Mouse (Mus musculus): ENCODE measurements around the gene Usmg5. TPM values are rescaled to one million over a fixed set of nuclear protein-coding genes. Genes with fewer than 3 reads are reported as not detected.
A peak's percentile ranks its signal among the peaks of the same experiment; 100 is the strongest.

The Usmg5 gene
- polyA plus RNA-seq, 1 experiment, result 617 TPM

DNA sequence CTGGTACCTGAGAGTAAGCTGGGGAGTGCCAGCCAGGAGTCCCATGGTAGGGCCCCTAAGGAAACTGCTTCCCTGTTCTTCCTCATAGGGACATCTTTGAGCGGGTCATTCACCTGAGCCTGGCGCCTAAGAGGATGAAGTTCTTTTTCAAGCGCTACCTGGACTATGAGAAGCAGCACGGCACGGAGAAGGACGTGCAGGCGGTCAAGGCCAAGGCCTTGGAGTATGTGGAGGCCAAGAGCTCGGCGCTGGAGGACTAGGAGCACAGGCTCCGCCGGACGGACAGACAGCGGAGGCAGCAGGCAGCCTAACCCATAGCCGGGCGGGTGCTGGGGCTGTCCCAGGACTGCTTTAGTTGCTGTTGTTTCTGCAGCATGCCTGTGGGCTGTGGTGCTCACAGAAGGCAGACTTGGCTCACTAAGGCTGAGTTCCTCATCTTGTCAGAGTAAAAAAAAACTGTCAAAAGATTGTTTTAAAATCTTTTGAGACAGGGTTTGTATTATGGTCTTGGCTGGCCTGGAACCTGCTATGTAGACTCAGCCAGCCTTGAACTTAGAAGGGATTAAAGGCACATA lies 40.2 kb upstream of the Usmg5 start:
- no peaks in the 10 kb centered on the region for H3K36me3 ChIP-seq (ENCODE audit: control insufficient read depth, insufficient read depth, low read length)
- DNase-seq, result no peak
- TF ChIP-seq POLR2A (IDR thresholded peaks at IDR 0.05; ENCODE audit: low read depth, low read length), result no peak
- no peak for TF ChIP-seq CTCF (conservative IDR thresholded peaks at IDR 0.05; ENCODE audit: insufficient read depth, insufficient read length, low read depth, low read length)
- no peak overlapping the region for H3K4me3 ChIP-seq (ENCODE audit: insufficient read depth, low read depth, low read length)
- 95% methylated on average over 15 of the region's 15 CpGs for WGBS
- H3K27ac ChIP-seq (ENCODE audit: insufficient read depth, low read depth, low read length), result no peak overlapping the region
- no peaks in the 10 kb centered on the region for H3K4me1 ChIP-seq (ENCODE audit: control insufficient read depth, insufficient read depth, low read length)
- H3K27me3 ChIP-seq (replicated peaks; ENCODE audit: control insufficient read depth, insufficient read depth, low read length), result no peaks in the 10 kb centered on the region

DNA sequence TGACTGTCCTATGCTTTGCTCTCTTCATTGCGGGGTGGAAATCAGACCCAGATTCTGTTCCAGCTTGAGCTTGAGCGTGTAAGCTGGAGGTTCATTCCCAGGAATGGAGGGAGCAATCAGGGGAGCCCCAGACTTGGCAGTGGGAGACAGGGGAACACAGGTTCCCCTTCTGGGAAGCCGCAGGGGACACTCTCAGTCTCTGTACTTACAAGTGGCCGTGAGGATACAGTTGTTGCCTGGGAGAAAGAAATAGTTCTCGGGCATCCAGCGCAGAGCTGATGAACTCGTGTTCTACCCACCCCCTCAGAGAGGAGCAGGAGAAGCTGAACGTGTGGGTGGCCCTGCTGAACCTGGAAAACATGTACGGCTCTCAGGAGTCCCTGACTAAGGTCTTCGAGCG lies 38.4 kb upstream of the Usmg5 start:
- Histone ChIP-seq H3K27me3 (replicated peaks; ENCODE audit: control insufficient read depth, insufficient read depth, low read length) (no peaks in the 10 kb centered on the region), H3K4me3 (ENCODE audit: insufficient read depth, low read depth, low read length) (no peak overlapping the region), H3K27ac (ENCODE audit: insufficient read depth, low read depth, low read length) (no peak overlapping the region), H3K36me3 (ENCODE audit: control insufficient read depth, insufficient read depth, low read length) (no peaks in the 10 kb centered on the region), H3K4me1 (ENCODE audit: control insufficient read depth, insufficient read depth, low read length) (no peaks in the 10 kb centered on the region)
- TF ChIP-seq POLR2A (IDR thresholded peaks at IDR 0.05; ENCODE audit: low read depth, low read length), result no peak
- no peak for TF ChIP-seq CTCF (conservative IDR thresholded peaks at IDR 0.05; ENCODE audit: insufficient read depth, insufficient read length, low read depth, low read length)
- no peak for DNase-seq
- WGBS, result 90% methylated on average over 11 of the region's 11 CpGs

DNA sequence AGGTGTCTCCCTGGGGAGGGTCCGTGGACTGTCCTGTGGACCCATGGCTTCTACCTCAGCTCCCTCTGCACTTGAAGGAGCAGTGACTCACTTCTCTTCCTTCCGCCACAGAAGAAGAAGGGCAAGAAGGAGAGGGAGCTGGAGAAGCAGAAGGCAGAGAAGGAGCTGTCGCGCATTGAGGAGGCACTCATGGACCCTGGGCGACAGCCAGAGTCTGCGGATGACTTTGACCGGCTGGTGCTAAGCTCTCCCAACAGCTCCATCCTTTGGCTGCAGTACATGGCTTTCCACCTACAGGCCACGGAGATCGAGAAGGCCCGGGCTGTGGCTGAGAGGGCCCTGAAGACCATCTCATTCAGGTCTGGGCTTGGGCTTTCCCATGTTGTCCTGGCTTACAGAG lies 37.7 kb upstream of the Usmg5 start:
- no peaks in the 10 kb centered on the region for H3K27me3 ChIP-seq (replicated peaks; ENCODE audit: control insufficient read depth, insufficient read depth, low read length)
- no peak overlapping the region for H3K27ac ChIP-seq (ENCODE audit: insufficient read depth, low read depth, low read length)
- H3K4me1 ChIP-seq (ENCODE audit: control insufficient read depth, insufficient read depth, low read length), result no peaks in the 10 kb centered on the region
- no peak for DNase-seq
- TF ChIP-seq CTCF (conservative IDR thresholded peaks at IDR 0.05; ENCODE audit: insufficient read depth, insufficient read length, low read depth, low read length) (no peak), POLR2A (IDR thresholded peaks at IDR 0.05; ENCODE audit: low read depth, low read length) (no peak)
- H3K36me3 ChIP-seq (ENCODE audit: control insufficient read depth, insufficient read depth, low read length), result no peaks in the 10 kb centered on the region
- H3K4me3 ChIP-seq (ENCODE audit: insufficient read depth, low read depth, low read length), result no peak overlapping the region
- whole genome bisulfite sequencing, result 91% methylated on average over 10 of the region's 10 CpGs

DNA sequence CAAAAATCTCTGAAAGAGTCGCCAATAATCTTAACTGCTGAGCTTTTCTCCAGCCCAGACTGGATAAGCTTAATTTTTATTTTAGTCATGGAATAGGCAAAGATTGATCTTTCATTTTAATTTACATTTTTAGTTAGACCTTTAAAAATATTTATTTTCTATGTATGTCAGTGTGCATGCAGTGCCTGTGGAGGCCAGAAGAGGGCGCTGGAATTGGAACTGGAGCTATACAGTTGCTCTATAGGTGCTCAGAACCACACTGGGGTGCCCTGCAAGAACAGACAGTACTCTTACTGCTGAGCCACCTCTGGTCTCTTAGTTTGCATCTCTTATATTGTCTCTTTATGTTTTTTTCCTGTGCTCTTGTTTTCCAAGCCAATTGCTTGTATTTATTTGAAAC lies 32.4 kb upstream of the Usmg5 start:
- Histone ChIP-seq H3K36me3 (ENCODE audit: control insufficient read depth, insufficient read depth, low read length) (peaks cover 7% of the 10 kb centered on the region), H3K4me3 (ENCODE audit: insufficient read depth, low read depth, low read length) (no peak overlapping the region), H3K27me3 (replicated peaks; ENCODE audit: control insufficient read depth, insufficient read depth, low read length) (no peaks in the 10 kb centered on the region), H3K4me1 (ENCODE audit: control insufficient read depth, insufficient read depth, low read length) (no peaks in the 10 kb centered on the region), H3K27ac (ENCODE audit: insufficient read depth, low read depth, low read length) (no peak overlapping the region)
- 30% methylated on average over 2 of the region's 2 CpGs for WGBS
- DNase-seq, result peak; percentile 18
- no peak for TF ChIP-seq POLR2A (IDR thresholded peaks at IDR 0.05; ENCODE audit: low read depth, low read length)
- peak; percentile 63 for TF ChIP-seq CTCF (conservative IDR thresholded peaks at IDR 0.05; ENCODE audit: insufficient read depth, insufficient read length, low read depth, low read length)

DNA sequence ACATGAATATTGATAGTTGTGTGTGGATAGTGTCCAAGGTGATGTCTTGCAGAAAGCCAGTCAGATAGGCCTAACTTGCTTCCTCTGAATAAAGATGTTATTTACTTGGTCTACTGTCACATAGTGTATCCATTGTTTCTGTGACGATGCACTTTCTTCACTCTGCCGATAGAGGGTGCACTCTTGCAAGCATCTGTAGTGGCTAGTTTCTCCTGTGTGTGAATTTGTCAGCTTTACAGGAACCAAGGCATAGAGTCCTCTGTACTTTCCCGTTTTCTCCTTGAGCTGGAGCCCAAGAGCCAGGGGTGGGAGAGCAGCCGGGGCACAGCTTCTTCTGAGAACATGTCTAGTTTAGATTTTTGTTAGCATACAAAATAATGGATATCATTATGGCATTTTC lies 30.6 kb upstream of the Usmg5 start:
- Histone ChIP-seq H3K27ac (ENCODE audit: insufficient read depth, low read depth, low read length) (no peak overlapping the region), H3K36me3 (ENCODE audit: control insufficient read depth, insufficient read depth, low read length) (peaks cover 8% of the 10 kb centered on the region), H3K27me3 (replicated peaks; ENCODE audit: control insufficient read depth, insufficient read depth, low read length) (no peaks in the 10 kb centered on the region), H3K4me3 (ENCODE audit: insufficient read depth, low read depth, low read length) (no peak overlapping the region), H3K4me1 (ENCODE audit: control insufficient read depth, insufficient read depth, low read length) (no peaks in the 10 kb centered on the region)
- TF ChIP-seq CTCF (conservative IDR thresholded peaks at IDR 0.05; ENCODE audit: insufficient read depth, insufficient read length, low read depth, low read length) (peak; percentile 54), POLR2A (IDR thresholded peaks at IDR 0.05; ENCODE audit: low read depth, low read length) (no peak)
- peak; percentile 43 for DNase-seq
- 39% methylated on average over 4 of the region's 4 CpGs for WGBS

DNA sequence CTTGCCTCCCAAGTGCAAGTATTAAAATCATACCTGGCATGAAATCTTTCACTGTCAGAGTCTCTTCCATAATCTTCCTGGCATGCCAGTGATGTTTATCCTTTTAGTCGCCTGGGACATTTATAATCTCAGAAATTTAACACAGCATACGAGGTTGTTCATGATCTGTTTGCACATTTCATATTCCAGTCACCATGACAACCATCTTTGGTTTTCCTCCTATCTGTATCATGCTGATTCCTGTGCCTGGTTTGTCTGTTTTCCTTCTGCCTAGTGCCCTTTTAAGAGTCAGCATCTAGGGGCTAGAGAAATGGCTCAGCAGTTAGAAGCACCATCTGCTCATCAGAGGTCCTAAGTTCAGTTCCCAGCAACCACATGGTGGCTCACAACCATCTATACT lies 28.2 kb upstream of the Usmg5 start:
- TF ChIP-seq CTCF (conservative IDR thresholded peaks at IDR 0.05; ENCODE audit: insufficient read depth, insufficient read length, low read depth, low read length) (no peak), POLR2A (IDR thresholded peaks at IDR 0.05; ENCODE audit: low read depth, low read length) (no peak)
- no peak overlapping the region for H3K27ac ChIP-seq (ENCODE audit: insufficient read depth, low read depth, low read length)
- no peak overlapping the region for H3K4me3 ChIP-seq (ENCODE audit: insufficient read depth, low read depth, low read length)
- no peak for DNase-seq
- no peaks in the 10 kb centered on the region for H3K4me1 ChIP-seq (ENCODE audit: control insufficient read depth, insufficient read depth, low read length)
- no peaks in the 10 kb centered on the region for H3K27me3 ChIP-seq (replicated peaks; ENCODE audit: control insufficient read depth, insufficient read depth, low read length)
- H3K36me3 ChIP-seq (ENCODE audit: control insufficient read depth, insufficient read depth, low read length), result peaks cover 10% of the 10 kb centered on the region
- 90% methylated on average over 2 of the region's 2 CpGs for WGBS

DNA sequence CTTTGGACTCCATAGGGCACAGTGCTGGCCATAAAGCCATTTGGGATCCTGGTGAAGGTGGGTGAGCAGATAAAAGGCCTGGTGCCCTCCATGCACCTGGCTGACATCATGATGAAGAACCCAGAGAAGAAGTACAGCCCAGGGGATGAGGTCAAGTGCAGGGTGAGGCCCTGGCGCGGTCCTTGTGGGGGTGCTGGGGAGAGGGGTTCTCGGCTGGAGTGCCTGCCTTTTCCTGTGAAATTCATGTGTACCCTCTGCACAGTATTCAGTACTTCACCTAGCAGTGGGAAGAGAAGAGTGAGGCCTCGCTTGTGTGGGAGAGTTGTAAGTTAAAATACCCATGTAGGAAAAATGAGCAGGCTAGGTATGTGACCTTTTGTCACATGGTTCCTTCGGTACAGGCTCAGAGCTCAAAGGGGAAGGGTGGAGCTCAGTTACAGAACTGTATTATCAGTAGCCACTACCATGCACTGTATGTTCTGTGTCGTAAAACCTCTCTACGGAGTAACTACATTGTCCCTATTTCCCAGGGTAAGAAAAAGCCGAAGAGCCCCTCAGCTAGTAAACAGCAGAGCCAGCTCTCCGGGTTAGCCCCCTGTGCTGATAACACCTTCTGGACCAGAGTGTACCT lies 14.3 kb upstream of the Usmg5 start:
- TF ChIP-seq CTCF (conservative IDR thresholded peaks at IDR 0.05; ENCODE audit: insufficient read depth, insufficient read length, low read depth, low read length), result no peak
- no peak for TF ChIP-seq POLR2A (IDR thresholded peaks at IDR 0.05; ENCODE audit: low read depth, low read length)
- DNase-seq, result no peak
- 87% methylated on average over 9 of the region's 9 CpGs for WGBS
- H3K4me3 ChIP-seq (ENCODE audit: insufficient read depth, low read depth, low read length), result no peak overlapping the region
- no peaks in the 10 kb centered on the region; the same call in 1 of the 2 replicates for H3K36me3 ChIP-seq (ENCODE audit: control insufficient read depth, insufficient read depth, low read length)
- no peak overlapping the region for H3K27ac ChIP-seq (ENCODE audit: insufficient read depth, low read depth, low read length)
- H3K27me3 ChIP-seq (replicated peaks; ENCODE audit: control insufficient read depth, insufficient read depth, low read length), result no peaks in the 10 kb centered on the region
- H3K4me1 ChIP-seq (ENCODE audit: control insufficient read depth, insufficient read depth, low read length), result no peaks in the 10 kb centered on the region

Data from kidney, adult 2 months (tissue).